Mouse (Mus musculus) megakaryocyte, embryonic 14.5 days (primary cell): ENCODE data around the gene Hnrnpl.

ENCODE experiments used
- FLI1 ChIP-seq: IDR thresholded peaks from 2 replicates; pipeline ENCODE4 v1.6.1; 2012; ENCODE audit warnings: low read length, inconsistent platforms, mixed read lengths
- GATA1 ChIP-seq: IDR thresholded peaks from 3 replicates; pipeline ENCODE4 v1.6.1; 2012; ENCODE audit warnings: mixed read lengths, low read length, inconsistent platforms, borderline replicate concordance

DNA sequence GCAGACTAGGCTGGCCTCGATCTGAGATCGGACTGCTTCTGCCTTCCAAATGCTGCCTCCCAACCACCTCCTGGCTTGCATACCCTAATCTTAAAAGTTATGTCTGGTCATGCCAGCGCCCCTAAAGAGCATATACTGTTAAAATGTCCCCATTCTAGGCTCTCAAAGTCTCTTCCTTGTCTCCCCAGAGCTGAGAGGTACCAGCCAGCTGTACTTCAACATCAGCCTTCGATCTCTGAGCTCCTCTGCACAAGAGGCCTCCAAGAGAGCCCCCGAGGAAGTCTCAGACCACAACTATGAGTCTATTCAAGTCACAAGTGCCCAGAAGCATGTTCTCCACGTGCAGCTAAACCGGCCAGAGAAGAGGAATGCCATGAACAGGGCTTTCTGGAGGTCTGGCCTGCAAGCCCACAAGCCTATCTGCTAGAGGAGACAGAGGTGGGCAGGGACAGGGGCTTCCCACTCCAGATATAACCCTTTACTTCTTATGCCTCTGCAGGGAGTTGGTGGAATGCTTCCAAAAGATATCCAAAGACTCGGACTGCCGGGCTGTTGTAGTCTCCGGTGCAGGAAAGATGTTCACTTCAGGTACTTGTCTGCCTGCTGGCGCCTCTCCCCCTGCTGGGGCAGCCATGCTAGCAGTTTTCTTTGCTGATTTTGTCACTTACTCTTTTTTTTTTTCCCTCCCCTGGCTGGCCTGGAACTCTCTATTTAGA lies 17.5 kb downstream of the Hnrnpl start:
- TF ChIP-seq GATA1 (no peak), FLI1 (no peak)
